Mouse (Mus musculus) stomach, embryonic 14.5 days (tissue): ENCODE data around the gene Naa25. TPM values are rescaled to one million over a fixed set of nuclear protein-coding genes. Genes with fewer than 3 reads are reported as not detected.

Source experiments
- ATAC-seq: fragments of 200-750 bp; cut with Nextera tagmentation; 2 replicates; pipeline ENCODE4 v1.8.0; 2017; ENCODE audit warnings: low read depth, moderate TSS enrichment; ENCODE audit not compliant: insufficient number of reproducible peaks, insufficient read depth, low FRiP score
- H3K27ac ChIP-seq: fragments of 300-500 bp; sonication (generic); 2 replicates; pipeline ENCODE4 v1.5.1; 2014; ENCODE audit warnings: mild to moderate bottlenecking, low read length, moderate library complexity, mixed read lengths
- H3K27me3 ChIP-seq: fragments of 300-500 bp; sonication (generic); 2 replicates; pipeline ENCODE4 v1.6.1; 2014; ENCODE audit warnings: low read length, control low read depth, mixed read lengths; ENCODE audit not compliant: control insufficient read depth, insufficient read depth
- H3K36me3 ChIP-seq: fragments of 300-500 bp; sonication (generic); 2 replicates; pipeline ENCODE4 v1.6.1; 2014; ENCODE audit warnings: mild to moderate bottlenecking, control low read depth, low read length, moderate library complexity, mixed read lengths; ENCODE audit not compliant: control insufficient read depth, insufficient read depth
- H3K4me1 ChIP-seq: fragments of 300-500 bp; sonication (generic); 2 replicates; pipeline ENCODE4 v1.6.1; 2014; ENCODE audit warnings: low read length, control low read depth, mixed read lengths; ENCODE audit not compliant: control insufficient read depth, insufficient read depth
- H3K4me2 ChIP-seq: fragments of 300-500 bp; sonication (generic); replicated peaks from 2 replicates; pipeline ENCODE4 v1.6.1; 2014; ENCODE audit warnings: low read depth, low read length, control low read depth
- H3K4me3 ChIP-seq: fragments of 300-500 bp; sonication (generic); 2 replicates; pipeline ENCODE4 v1.5.1; 2014; ENCODE audit warnings: low read depth, low read length, control low read depth
- H3K9ac ChIP-seq: fragments of 300-500 bp; sonication (generic); replicated peaks from 2 replicates; pipeline ENCODE4 v1.6.1; 2014; ENCODE audit warnings: low read depth, mild to moderate bottlenecking, control low read depth, low read length, moderate library complexity, mixed read lengths
- H3K9me3 ChIP-seq: fragments of 300-500 bp; sonication (generic); 2 replicates; pipeline ENCODE4 v1.6.1; 2016; ENCODE audit warnings: low read depth, low read length, control low read depth; ENCODE audit not compliant: control insufficient read depth
- WGBS: fragments of 180-500 bp; shearing (Covaris S2); extraction: QIAGEN DNeasy Blood & Tissue Kit; methylation state at CpG from one replicate; pipeline ENCODE4 v1.1.7; 2014; 5-methylcytosine and 5-hydroxymethylcytosine counted together
- polyA plus RNA-seq: library from polyadenylated mRNA; unstranded; fragments of >200 nt; fragmentation: Nextera tagmentation; extraction: Ambion mirVana; gene quantifications from 2 replicates; pipeline ENCODE4 v1.2.1, GENCODE M21; 2014

Naa25 gene
- polyA plus RNA-seq, 1 experiment from 2014 or later = 42.1 TPM

- no peak overlapping the region for H3K4me2 ChIP-seq
- no peaks in the 10 kb centered on the region for H3K9me3 ChIP-seq
- H3K4me3 ChIP-seq = no peak overlapping the region
- WGBS = 69% methylated on average over 5 of the region's 5 CpGs
- no peaks in the 10 kb centered on the region for H3K4me1 ChIP-seq
- H3K27ac ChIP-seq = no peak overlapping the region
- H3K9ac ChIP-seq = no peak overlapping the region
- no peaks in the 10 kb centered on the region for H3K27me3 ChIP-seq
- ATAC-seq = no peak
- no peaks in the 10 kb centered on the region for H3K36me3 ChIP-seq
Measured at GRCm38 (mm10) chr5:121463601-121464250, 66.0 kb downstream of the Naa25 start.

- no peaks in the 10 kb centered on the region for H3K27me3 ChIP-seq
- no peak overlapping the region for H3K4me2 ChIP-seq
- H3K36me3 ChIP-seq = no peaks in the 10 kb centered on the region
- H3K27ac ChIP-seq = no peak overlapping the region
- peak; percentile 35; the same call in 1 of the 2 replicates for ATAC-seq
- no peak overlapping the region for H3K9ac ChIP-seq
- peaks cover 4% of the 10 kb centered on the region; the same call in 1 of the 2 replicates for H3K4me1 ChIP-seq
- H3K4me3 ChIP-seq = no peak overlapping the region
- WGBS = 8% methylated on average over 3 of the region's 3 CpGs
- no peaks in the 10 kb centered on the region for H3K9me3 ChIP-seq
Measured at GRCm38 (mm10) chr5:121469566-121469965, 71.8 kb downstream of the Naa25 start.

GRCm38 (mm10) chr5:121472411-121472810 is 74.7 kb downstream of the Naa25 start:
- peaks cover 4% of the 10 kb centered on the region; the same call in 1 of the 2 replicates for H3K4me1 ChIP-seq
- H3K9ac ChIP-seq = no peak overlapping the region
- no peaks in the 10 kb centered on the region for H3K36me3 ChIP-seq
- H3K4me3 ChIP-seq = no peak overlapping the region
- H3K27me3 ChIP-seq = no peaks in the 10 kb centered on the region
- H3K4me2 ChIP-seq = no peak overlapping the region
- no peak for ATAC-seq
- WGBS = 84% methylated on average over 2 of the region's 2 CpGs
- H3K27ac ChIP-seq = no peak overlapping the region
- H3K9me3 ChIP-seq = no peaks in the 10 kb centered on the region

GRCm38 (mm10) chr5:121474610-121475009 is 76.9 kb downstream of the Naa25 start:
- Histone ChIP-seq H3K4me3 (no peak overlapping the region), H3K4me1 (peaks cover 4% of the 10 kb centered on the region; the same call in 1 of the 2 replicates), H3K27ac (no peak overlapping the region), H3K27me3 (no peaks in the 10 kb centered on the region), H3K9me3 (no peaks in the 10 kb centered on the region), H3K4me2 (no peak overlapping the region), H3K36me3 (no peaks in the 10 kb centered on the region), H3K9ac (no peak overlapping the region)
- ATAC-seq = no peak
- WGBS = 62% methylated on average over 7 of the region's 7 CpGs

GRCm38 (mm10) chr5:121476040-121476439 is 78.3 kb downstream of the Naa25 start:
- H3K27me3 ChIP-seq = no peaks in the 10 kb centered on the region
- no peak overlapping the region for H3K9ac ChIP-seq
- no peak overlapping the region for H3K4me2 ChIP-seq
- no peak for ATAC-seq
- WGBS = 57% methylated on average over 1 of the region's 1 CpGs
- no peaks in the 10 kb centered on the region for H3K4me1 ChIP-seq
- H3K9me3 ChIP-seq = no peaks in the 10 kb centered on the region
- H3K4me3 ChIP-seq = no peak overlapping the region
- no peak overlapping the region for H3K27ac ChIP-seq
- H3K36me3 ChIP-seq = no peaks in the 10 kb centered on the region

GRCm38 (mm10) chr5:121477680-121478079 is 79.9 kb downstream of the Naa25 start:
- Histone ChIP-seq H3K9me3 (no peaks in the 10 kb centered on the region), H3K27me3 (no peaks in the 10 kb centered on the region), H3K27ac (no peak overlapping the region), H3K9ac (no peak overlapping the region), H3K36me3 (no peaks in the 10 kb centered on the region), H3K4me3 (no peak overlapping the region), H3K4me2 (no peak overlapping the region), H3K4me1 (no peaks in the 10 kb centered on the region)
- 33% methylated on average over 3 of the region's 3 CpGs for WGBS
- ATAC-seq = no peak

- Histone ChIP-seq H3K4me2 (no peak overlapping the region), H3K27ac (no peak overlapping the region), H3K4me3 (no peak overlapping the region), H3K9me3 (no peaks in the 10 kb centered on the region), H3K9ac (no peak overlapping the region), H3K4me1 (no peaks in the 10 kb centered on the region), H3K36me3 (no peaks in the 10 kb centered on the region), H3K27me3 (no peaks in the 10 kb centered on the region)
- WGBS = 69% methylated on average over 5 of the region's 5 CpGs
- no peak for ATAC-seq
Measured at GRCm38 (mm10) chr5:121484801-121485200, 87.1 kb downstream of the Naa25 start.

- no peak overlapping the region for H3K4me3 ChIP-seq
- ATAC-seq = no peak
- no peaks in the 10 kb centered on the region for H3K27me3 ChIP-seq
- H3K4me1 ChIP-seq = no peaks in the 10 kb centered on the region
- H3K36me3 ChIP-seq = no peaks in the 10 kb centered on the region
- no peaks in the 10 kb centered on the region for H3K9me3 ChIP-seq
- H3K4me2 ChIP-seq = no peak overlapping the region
- no peak overlapping the region for H3K27ac ChIP-seq
- 72% methylated on average over 8 of the region's 8 CpGs for whole genome bisulfite sequencing
- H3K9ac ChIP-seq = no peak overlapping the region
Measured at GRCm38 (mm10) chr5:121493305-121493704, 95.6 kb downstream of the Naa25 start.
